Mouse (Mus musculus) c-Kit-positive CD71-positive TER-119-negative erythroid progenitor cells, embryonic 14.5 days (primary cell): ENCODE data around the gene Trim7.
"Not testable (repeated sequence)": the region's sequence is repeated elsewhere in the genome, so short reads cannot be mapped to it uniquely, and the experiment has no call there.

Experiments used
- DNase-seq: peaks from one replicate; pipeline ENCODE4 v3.0.0-alpha.2; 2013; ENCODE audit warnings: low read depth

Trim7 gene

DNA sequence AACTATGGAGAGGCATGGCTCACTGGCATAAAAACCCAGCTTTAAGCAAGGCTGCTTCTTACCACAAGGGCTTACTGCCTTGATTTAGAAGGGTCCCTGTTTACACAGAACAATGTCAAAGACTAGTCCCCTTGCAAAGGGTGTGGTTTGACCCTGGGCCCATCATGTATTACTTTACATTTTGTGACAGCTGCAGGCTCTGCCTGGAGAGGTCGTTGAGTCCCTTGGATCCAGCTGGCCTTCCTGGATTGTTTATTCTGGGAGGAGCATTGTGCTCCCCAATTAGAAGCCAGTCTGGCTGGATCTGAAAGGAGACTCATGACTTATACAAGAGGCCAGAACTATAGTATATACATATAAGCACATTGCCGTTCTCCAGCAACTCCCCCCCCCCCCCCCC lies 24.3 kb downstream of the Trim7 start:
- no peak for DNase-seq

DNA sequence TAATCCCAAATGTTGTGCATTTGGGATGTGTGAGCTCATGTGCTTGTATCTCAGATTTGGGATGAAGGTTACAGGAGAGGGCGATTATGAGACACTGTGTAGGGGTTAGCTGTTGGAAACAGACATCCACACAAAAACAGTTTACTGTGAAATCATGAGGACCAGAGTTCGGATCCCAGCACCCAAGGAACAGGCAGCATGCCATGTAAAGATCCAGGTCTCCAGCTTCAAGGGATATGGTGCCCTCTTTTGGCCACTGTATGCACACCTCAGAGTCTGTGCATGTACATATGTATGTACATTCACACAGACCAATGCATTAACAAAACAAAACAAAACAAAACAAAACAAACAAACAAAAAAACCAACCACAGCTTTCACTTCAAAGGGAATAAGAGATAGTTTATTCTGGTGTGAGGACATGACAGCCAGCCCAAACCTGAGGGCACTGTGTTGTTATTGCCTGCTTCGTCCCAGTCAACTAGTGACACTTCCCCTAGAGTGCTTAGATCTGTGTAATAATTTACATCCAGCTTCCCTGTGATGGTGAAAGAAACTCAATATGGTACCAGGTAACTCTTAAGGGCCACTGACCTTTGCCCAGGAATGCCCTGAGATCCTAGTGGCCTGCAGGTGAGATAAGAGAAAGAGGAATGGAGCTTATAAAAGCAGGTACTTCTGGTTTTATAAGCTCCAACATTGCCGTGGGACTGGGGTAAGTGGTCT lies 25.5 kb downstream of the Trim7 start:
- no peak for DNase-seq

DNA sequence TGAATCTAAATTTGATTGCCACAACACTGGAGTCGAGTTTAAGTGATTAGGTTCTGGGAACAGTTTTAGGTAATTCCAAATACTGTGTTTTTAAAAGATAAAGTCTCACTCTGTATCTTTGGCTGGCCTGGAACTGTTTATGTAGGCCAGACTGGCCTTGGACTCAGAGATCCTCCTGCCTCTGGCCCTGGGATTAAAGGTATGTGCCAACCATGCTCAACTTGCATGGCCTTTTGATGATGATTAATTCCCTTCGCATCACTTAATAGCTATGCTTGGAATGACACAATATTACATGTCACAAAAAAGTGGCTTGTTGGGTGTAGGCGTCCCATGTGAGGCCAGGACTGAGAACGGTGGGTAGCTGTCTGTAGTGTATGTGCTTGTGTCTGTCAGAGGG lies 26.2 kb downstream of the Trim7 start:
- DNase-seq = no peak

DNA sequence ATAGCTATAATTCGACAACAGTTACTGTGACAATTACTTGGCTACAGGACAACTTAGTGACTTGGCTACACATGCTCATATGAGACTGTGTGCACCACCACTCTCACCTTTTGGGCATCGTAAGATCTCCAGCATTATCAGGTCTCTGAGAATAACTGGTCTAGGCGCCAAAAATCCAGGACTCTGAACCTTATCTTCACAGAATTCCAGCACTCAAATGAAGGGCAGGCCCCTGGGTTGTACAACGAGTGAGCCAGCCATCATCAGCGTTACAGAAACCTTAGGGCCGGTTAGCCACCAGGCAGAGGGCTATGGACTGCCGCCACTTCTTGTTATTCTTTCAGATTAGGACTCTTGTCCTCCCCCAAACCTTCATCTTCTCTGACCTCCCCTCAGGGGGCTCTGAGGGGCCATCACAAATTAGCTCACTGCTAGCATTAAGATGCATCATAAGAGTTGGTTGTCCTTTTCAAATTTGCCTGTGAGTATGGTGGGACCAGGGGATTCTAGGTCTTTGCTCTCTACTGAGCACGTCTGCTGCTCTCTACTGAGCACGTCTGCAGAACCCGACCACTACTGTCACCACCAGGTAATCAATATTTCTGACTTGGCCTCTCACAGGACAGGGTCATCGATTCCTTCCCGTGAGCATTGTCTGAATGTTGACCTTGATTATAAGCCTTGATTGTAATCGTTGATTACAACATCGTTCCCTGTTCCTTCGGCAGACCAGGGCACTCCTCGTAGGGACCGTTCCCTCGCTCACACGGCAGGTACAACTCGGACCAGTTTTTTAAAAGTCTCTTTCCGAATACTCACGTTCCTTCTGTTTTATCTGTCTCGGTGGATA lies 26.9 kb downstream of the Trim7 start:
- no peak for DNase-seq

DNA sequence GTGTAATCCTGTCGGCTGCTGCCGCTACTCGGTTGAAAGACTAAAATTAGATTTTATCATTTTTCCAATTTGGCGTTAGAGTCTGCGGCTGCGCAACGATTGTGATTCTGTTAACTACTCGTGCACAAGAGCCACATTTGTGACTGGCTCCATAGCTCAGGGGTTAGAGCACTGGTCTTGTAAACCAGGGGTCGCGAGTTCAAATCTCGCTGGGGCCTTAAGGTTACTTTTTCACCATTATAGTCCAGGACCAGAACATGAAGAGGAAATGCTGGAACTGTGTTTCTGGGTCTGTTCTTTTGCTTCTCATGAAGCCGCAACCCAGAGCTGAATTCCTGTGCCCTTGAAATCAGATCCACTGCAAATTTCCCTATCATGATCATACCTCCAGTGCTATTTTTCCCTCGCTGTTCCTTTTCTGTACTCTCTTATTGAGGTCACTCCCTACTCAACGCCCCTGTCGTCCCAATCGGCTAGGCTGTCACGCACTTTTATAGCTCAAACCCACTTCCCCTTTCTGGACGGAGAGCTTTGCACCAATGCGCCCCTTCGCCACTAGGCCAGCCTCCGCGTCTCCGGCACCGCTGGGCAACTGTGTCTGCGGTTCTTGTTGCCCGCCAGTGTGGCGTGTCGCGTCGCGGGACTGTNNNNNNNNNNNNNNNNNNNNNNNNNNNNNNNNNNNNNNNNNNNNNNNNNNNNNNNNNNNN lies 27.7 kb downstream of the Trim7 start:
- DNase-seq = peak; percentile 79

DNA sequence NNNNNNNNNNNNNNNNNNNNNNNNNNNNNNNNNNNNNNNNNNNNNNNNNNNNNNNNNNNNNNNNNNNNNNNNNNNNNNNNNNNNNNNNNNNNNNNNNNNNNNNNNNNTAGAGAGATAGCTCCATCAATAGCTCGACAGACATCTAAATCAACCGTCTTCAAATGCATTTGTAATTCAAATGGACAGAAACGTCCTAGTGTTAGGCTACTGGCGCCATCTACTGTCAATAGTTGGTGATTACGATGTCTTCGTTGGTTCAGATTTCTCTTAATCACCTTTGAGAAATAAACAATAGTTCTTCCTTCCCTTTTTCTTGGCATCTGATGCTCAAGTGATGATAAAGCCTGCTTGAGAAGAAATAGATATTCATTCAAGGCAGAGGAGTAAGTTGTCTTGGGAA lies 33.1 kb downstream of the Trim7 start:
- peak; percentile 76 for DNase-seq

DNA sequence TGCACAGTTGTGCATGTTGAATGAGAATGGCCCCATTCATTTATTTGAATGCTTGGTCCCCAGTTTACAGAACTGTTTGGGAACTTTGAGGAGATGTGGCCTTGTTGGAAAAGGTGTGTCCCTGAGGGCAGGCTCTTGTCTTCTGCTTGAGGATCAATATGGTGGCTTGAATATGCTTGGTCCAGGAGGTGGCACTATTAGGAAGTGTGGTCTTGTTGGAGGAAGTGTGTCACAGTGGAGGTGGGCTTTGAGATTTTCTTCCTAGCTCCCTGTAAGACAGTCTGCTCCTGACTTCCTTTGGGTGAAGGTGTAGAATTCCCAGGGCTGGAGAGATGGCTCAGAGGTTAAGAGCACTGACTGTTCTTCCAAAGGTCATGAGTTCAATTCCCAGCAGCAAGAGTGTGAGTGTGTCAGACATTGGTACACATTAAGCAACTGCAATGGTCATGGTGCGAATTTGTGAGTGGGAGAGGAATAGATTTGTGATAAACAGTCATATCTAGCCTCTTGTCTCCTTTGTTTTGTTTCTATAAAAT lies 36.9 kb downstream of the Trim7 start:
- no peak for DNase-seq

DNA sequence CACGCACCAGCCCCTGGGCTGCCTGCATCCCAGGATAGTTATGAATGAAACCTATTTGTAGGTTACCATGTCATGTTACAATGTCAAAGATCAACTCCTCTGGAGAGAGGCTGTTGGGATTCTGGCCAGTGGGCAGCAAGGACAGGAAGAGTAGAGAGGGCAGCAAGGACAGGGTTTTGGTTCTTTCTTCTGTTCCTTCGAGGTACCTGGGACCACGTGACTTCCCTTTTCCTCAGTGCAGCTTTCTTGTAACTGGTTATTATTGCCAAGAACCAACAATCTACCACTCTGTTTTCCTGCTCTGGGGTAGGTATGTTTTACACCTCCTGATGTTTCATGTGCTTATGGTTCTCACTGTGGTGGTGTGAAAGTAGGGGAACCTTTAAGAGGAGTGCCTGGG lies 37.9 kb downstream of the Trim7 start:
- DNase-seq = no peak

DNA sequence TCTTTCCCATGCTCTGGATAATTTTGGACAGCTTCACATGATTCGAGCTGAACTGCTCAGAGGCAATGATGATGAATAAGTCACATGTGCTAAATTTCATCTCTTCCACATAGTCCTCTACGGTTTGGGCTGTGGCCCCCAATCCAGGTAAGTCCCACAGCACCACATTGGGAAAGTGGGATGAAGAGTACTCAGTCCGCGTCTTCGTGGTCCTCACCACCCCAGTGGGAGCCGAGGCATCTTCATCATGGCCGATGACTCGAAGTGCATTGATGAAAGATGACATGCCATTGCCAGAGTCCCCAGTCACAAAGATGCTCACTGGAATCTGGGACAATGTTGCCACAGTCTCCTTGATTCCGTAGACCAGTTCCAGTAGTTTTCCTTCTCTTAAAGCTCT lies 40.5 kb downstream of the Trim7 start:
- DNase-seq = no peak

DNA sequence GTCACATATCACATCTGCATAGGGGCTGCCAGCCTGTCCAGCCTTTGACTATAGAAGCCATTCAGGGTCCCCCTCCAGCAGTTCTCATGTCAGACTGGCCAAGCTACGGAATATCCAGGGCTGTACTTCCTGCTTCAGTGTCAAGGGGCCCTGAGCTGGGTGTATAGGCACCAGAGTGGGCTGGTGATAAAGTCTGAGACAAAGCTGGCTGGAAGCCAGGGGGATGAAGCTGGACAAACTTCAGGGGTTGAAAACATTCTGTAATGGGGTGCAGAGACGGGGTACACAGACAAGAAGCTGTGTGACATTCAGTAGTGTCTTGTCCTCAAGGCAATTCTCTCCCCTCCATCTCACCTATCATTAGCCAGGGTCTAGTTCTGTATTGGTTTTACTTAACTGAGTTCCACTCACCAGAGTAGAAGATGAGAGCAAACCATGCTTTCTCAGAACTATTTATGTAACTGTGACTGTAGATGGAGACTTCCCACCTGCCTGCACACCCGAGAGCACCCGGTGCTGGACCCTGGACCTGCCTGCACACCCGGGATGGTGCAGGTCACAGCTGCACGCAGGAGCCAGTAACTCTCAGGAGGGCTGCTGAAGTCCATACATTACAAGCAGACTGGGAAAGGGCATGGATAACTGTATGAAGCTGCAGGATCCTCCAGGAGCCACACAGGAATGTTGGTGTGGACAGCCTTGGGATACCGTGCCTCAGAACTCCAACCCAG lies 43.6 kb downstream of the Trim7 start:
- peak; percentile 31 for DNase-seq

DNA sequence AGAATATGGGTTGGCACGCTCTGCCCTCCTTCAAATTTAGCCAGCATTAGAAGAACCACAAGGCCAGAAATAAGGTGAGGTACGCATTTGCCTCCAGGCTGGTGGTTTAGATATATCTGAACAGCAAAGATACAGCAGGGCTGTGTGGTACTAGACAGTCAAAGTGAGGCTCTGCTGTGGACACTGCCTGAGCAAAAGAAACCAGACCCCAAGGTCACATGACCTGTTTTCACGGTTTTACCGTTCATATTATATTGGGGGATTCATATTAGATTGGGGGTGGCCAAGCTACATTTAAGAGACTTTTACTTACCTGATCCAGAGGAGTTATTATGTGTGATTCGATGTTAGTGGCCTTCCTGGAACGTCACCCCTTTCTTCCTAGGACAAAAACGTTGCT lies 44.8 kb downstream of the Trim7 start:
- DNase-seq = peak; percentile 44

DNA sequence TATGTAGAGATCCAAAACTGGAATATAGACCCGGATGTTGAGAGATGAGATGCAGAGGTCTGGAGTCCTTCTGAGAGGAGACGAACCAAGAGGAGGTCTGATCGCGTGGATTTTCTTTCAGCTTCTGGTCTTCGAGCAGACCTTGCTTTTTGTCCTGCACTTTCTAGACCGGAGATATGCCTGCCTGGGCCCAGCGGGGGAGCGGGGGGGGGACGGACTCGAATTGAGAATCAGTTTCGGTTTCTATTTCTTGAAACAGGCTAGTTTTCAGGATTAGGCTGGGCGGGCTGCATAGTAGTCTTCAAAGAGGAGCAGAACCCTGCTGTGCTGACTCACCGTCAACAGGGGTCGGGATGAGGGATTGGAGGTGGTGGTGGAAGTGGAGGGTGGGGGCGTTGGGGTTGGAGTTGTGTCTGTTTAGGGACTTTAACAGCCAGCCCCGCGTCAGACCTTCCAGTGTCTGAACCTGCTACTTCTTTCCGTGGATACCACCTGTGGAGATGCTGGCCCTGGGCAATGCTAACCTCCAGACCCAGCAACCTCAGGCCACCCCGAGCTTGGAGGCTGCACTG lies 45.3 kb downstream of the Trim7 start, which contains the start of gene Irgm1:
TSS of gene Irgm1 (minus strand) at position 483 of the 572 bp plus-strand sequence.
- DNase-seq = peak; percentile 64

DNA sequence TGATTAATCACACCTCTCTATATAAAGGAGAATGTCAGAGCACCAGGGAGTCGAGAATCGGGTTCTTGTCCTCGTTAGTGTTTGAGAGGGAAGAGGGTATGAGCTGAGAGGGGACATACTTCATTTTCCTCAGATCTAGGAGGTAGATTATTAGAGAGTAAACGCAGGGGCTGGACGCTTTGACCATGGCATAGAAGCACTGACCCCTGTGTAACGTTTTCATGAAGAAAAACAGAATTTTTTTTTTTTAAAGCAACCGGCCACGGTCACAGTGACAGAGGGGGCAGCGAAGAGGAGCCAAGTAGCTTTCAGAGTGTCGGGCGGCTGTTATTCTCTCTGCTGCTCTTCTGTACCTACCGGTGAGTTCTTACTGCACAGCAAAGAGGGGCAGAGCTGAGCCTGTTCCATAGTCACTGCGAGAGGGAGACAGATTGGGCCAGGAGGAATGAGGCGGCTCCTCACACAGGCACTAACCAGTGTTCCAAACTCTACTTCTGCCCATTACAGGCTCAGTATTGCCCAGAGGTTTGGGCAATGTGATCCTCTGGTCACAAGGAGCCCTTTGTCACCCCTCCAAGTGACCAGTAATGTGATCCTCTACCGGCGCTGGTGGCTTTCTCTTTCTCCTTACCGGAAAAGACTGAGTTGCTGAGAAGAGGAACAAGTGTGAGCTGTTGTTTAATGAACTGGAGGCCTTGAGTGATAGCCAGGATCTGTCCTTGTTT lies 46.0 kb downstream of the Trim7 start:
- peak; percentile 39 for DNase-seq

DNA sequence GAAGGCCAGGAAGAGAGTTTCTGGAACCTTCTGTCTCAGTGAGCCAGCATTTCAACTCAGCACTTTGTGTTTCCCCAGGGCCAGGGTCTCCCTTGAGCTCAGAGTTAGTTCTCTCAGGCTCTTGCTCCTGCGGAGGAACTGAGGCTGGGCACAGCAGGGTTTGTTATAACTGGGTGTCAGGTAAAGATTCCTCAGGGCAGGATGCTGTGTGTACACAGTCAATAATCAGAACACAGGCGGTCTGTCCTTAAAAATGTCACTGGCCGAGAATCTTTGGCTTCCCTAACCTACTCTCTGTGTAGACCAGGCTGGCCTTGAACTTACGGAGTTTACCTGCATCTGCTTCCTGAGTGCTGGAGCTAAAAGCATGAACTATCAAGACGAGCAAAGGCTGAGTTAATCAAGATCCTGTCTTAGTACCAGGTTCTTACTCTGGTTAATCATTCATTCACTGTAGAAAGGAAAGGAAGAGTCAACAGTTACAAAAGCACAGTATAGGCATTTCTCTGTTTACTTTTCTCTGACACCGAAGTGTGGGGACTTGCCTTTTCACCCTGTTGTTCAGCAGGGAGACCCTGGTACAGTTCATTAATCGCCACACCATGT lies 46.9 kb downstream of the Trim7 start:
- DNase-seq = peak; percentile 24

DNA sequence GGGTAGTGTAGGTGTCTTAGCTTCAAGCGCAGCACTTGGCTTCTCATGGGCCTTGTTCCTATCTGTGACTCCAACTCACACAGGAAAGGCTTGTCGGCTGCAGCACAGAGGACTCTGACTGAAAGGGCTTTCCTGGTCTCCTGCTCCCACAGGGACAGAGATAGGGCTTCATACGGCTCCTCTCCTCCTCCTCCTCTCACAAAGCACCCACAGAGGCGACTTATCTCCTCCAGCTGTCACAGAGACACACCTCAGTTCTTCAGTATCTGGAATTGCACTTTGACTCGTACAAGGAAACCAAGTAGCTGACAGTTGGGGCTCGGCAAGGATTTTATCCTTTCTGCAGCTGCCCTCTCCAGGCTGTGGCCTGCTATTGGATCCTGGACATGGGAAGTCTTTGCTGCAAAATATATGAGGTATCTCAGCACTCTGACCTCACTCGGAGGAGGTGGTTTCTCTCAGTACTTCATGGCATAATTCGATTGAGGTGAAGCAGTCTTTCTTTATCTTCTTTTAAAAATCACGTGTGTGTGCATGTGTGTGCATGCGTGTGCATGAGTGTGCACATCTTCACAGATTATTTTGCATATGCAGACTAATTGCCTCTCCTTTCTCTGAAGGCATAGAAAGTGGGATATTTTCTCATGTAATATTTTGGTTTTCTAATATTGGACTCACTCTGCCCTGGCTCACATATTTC lies 47.8 kb downstream of the Trim7 start:
- DNase-seq = peak; percentile 82

DNA sequence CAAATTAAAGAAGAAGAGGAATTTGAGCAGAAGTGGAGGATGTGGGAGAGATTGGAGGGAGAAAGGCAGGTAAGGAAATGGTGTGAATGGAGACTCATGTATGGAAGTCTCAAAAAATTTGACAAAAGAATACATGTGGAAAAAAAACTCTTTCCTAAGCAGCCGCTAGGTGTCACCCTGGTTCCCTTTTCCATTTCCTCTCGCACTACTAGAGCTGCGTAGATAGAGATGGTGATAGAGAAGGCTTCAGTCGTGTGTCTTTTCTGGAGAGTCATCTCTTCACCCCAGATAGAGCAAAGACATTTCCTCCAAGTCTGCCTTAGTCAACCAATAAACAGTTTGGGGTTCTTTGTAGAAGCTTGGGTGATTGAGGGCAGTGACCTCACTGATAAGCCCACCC lies 48.5 kb downstream of the Trim7 start:
- peak; percentile 72 for DNase-seq

DNA sequence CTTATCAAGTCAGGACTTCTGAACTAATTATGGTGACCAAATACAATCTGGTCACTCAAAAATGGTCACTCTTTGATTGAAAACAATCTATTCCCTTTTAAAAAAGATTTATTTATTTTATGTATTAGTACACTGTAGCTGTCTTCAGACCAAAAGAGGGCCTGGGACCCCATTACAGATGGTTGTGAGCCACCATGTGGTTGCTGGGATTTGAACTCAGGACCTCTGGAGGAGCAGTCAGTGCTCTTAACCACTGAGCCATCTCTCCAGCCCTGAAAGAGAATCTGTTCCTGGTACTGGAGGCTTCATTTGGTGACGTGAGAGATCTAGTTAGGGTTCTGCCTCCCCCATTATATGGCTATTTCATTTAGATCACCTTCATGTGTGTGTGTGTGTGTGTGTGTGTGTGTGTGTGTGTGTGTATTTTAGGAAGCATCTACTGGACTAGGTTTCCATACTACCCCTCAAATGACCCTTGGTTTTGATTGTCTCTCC lies 49.5 kb downstream of the Trim7 start:
- DNase-seq = not testable (repeated sequence)

DNA sequence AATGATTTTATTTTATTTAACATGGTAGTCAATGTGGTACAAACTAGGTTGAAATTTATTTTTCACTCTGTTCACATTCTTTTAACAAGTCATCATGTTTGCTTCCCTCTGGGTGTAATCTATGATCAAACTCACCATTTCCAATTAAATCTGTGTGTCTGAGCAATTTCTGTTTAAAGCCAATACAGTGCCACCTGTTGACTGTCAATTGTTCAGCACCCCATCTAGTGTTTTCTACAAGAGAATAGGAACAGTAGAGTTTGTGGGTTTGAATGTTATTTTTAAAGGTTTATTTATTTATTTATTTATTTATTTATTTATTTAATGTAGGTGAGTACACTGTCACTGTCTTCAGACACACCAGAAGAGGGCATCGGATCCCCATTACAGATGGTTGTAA lies 50.7 kb downstream of the Trim7 start:
- DNase-seq = no peak

DNA sequence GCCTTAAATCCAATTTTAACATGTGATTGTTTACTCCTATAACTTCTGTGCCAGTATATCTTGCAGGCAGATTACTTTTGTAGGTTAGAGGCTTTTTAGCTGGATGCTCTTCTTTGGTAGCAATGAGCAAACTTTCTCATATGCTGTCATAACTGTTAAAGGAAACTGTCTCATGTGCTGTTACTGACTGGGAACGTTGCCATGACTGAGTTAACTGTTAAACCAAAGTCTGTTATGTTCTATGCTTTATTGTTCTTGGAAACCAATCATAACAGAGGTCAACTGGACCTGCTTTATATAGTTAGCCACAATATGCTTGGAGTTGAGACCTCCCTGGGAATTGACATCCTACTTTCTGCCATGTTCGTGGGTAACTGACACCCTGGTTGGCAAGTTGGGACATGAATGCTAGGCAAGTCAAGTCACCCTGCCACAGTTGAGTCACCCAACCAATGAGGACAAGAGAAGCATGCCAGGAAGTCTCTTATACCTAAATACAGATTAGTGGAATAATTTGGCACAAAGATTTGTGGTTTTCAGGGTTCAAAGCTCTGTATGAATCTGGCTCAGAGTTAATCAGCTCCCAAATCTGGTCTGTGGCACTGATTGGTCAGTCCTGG lies 73.0 kb downstream of the Trim7 start:
- no peak for DNase-seq
